ENCODE assay signal across 26 mouse cellular contexts in genomic region chr17:7386016-7386415, GRCm38 (mm10). TPM values are rescaled to one million over a fixed set of nuclear protein-coding genes. Genes with fewer than 3 reads are reported as not detected.
DNase-seq lines count a peak whose midpoint lies in the region; ATAC-seq and TF ChIP-seq lines count a peak whose summit lies in the region.
"Not testable (repeated sequence)": the region's sequence is repeated elsewhere in the genome, so short reads cannot be mapped to it uniquely, and the experiment has no call there.
"Had no signal": no experiment of that assay in that cellular context is flagged by ENCODE, and none has a peak within 500 bp of the region (broad histone marks: within the 10 kb centered on the region; RNA-seq: fewer than 3 reads in every experiment).

No protein-coding gene starts in this region.

- ATAC-seq in forebrain, embryonic 13.5 days: peak; percentile 39; the same call in 1 of the 2 replicates
- ATAC-seq in hindbrain, embryonic 11.5 days (ENCODE audit: low FRiP score); midbrain, postnatal 0 days (ENCODE audit: low FRiP score): not testable (repeated sequence)

- DNase-seq in NIH3T3 (ENCODE audit: low read depth): peak; percentile 13
- peak; percentile 5 for DNase-seq in embryo, embryonic 11 days
- peak; percentile 33 for DNase-seq in hindbrain, embryonic 11.5 days (ENCODE audit: low spot score)
- DNase-seq in left cerebral cortex, postnatal 4 days: peak; percentile 68
- DNase-seq in midbrain, postnatal 0 days (ENCODE audit: low spot score): peak; percentile 54
- peak; percentile 25 for DNase-seq in retina, postnatal 7 days (ENCODE audit: low read depth, low spot score)

- WGBS in forebrain, embryonic 13.5 days: 63% methylated on average over 8 of the region's 8 CpGs
- 70% methylated on average over 8 of the region's 8 CpGs for WGBS in hindbrain, embryonic 11.5 days
- 65% methylated on average over 8 of the region's 8 CpGs for WGBS in midbrain, postnatal 0 days

- H3K9me3 ChIP-seq in forebrain, embryonic 13.5 days (replicated peaks); hindbrain, embryonic 11.5 days (ENCODE audit: control insufficient read depth, low read length); midbrain, postnatal 0 days (ENCODE audit: low read length): not testable (repeated sequence)

- H3K4me2 ChIP-seq in forebrain, embryonic 13.5 days; hindbrain, embryonic 11.5 days (replicated peaks; ENCODE audit: low read depth, low read length); midbrain, postnatal 0 days (ENCODE audit: low read depth, low read length, poor library complexity, severe bottlenecking): not testable (repeated sequence)

- H3K27ac ChIP-seq in forebrain, embryonic 13.5 days; hindbrain, embryonic 11.5 days (ENCODE audit: low read depth, low read length); midbrain, postnatal 0 days (ENCODE audit: low read depth, low read length): not testable (repeated sequence)

- not testable (repeated sequence) for H3K9ac ChIP-seq in forebrain, embryonic 13.5 days; hindbrain, embryonic 11.5 days (ENCODE audit: low read depth, low read length); midbrain, postnatal 0 days (replicated peaks; ENCODE audit: low read length, poor library complexity, severe bottlenecking)

- TF ChIP-seq CTCF in midbrain, postnatal 0 days (IDR thresholded peaks at IDR 0.05): not testable (repeated sequence)

- not testable (repeated sequence) for H3K27me3 ChIP-seq in forebrain, embryonic 13.5 days; hindbrain, embryonic 11.5 days (ENCODE audit: control insufficient read depth, insufficient read depth, low read length); midbrain, postnatal 0 days (ENCODE audit: insufficient read depth, low read length)

- H3K4me3 ChIP-seq in forebrain, embryonic 13.5 days; hindbrain, embryonic 11.5 days (ENCODE audit: low read depth, low read length); midbrain, postnatal 0 days (ENCODE audit: low read depth, low read length): not testable (repeated sequence)

- H3K4me1 ChIP-seq in forebrain, embryonic 13.5 days; hindbrain, embryonic 11.5 days (replicated peaks; ENCODE audit: control insufficient read depth, insufficient read depth, low read length); midbrain, postnatal 0 days (ENCODE audit: insufficient read depth, low read length): not testable (repeated sequence)

- intact Hi-C loops in left cerebral cortex, postnatal 4 days (cut with DNase I): not testable (repeated sequence)

- not testable (repeated sequence) for H3K36me3 ChIP-seq in forebrain, embryonic 13.5 days (ENCODE audit: poor library complexity, severe bottlenecking); hindbrain, embryonic 11.5 days (ENCODE audit: control insufficient read depth, insufficient read depth, low read length); midbrain, postnatal 0 days (ENCODE audit: insufficient read depth, low read length)

RNA-seq across cellular contexts. Expression of gene Unc93a2, which starts 0.8 kb away (rescaled TPM):
- polyA plus RNA-seq in forebrain, embryonic 13.5 days (2015; fragmentation: Nextera tagmentation; extraction: Ambion mirVana): not detected in 2 replicates
- polyA plus RNA-seq in hindbrain, embryonic 11.5 days (2014; fragmentation: Nextera tagmentation; extraction: Ambion mirVana): not detected in 2 replicates
- total RNA-seq in left cerebral cortex, postnatal 4 days (2021): under 1 TPM in 1 of 2 experiments, not detected in 1; 0.24 TPM
- 0.19 TPM in 1 of 2 replicates, not detected in the other for total RNA-seq in midbrain, postnatal 0 days (2014; rRNA removed)
- 0.05 TPM in 1 of 2 replicates, not detected in the other for polyA plus RNA-seq in midbrain, postnatal 0 days (2015; fragmentation: Nextera tagmentation; extraction: Ambion mirVana)
- total RNA-seq: forebrain, postnatal 0 days; heart, adult 8-10 months; heart, postnatal 25 days had no signal
- polyA plus RNA-seq: CD4-positive, CD25-positive, alpha-beta regulatory T cell, adult 4 months; cerebellum, adult 2 months; cortical plate, adult 2 months; embryonic facial prominence, embryonic 14.5 days; erythroblast, embryonic 14.5 days; forebrain, embryonic 10.5 days; forebrain, postnatal 0 days; G1E; heart, embryonic 12.5 days; heart, embryonic 16.5 days; hindbrain, embryonic 13.5 days; intestine, embryonic 15.5 days had no signal

RNA-seq across cellular contexts. Expression of gene Gm49630, which starts 14.2 kb away (rescaled TPM):
- not detected in 2 replicates for polyA plus RNA-seq in forebrain, embryonic 13.5 days (2015; fragmentation: Nextera tagmentation; extraction: Ambion mirVana)
- not detected in 2 replicates for polyA plus RNA-seq in hindbrain, embryonic 11.5 days (2014; fragmentation: Nextera tagmentation; extraction: Ambion mirVana)
- total RNA-seq in left cerebral cortex, postnatal 4 days (2021): not detected
- total RNA-seq in midbrain, postnatal 0 days (2014; rRNA removed): not detected in 2 replicates
- not detected in 2 replicates for polyA plus RNA-seq in midbrain, postnatal 0 days (2015; fragmentation: Nextera tagmentation; extraction: Ambion mirVana)
- total RNA-seq: adrenal gland, adult 2 months; adrenal gland, postnatal 25 days; forebrain, postnatal 0 days; G1E; gastrocnemius, adult 18-20 months; gastrocnemius, postnatal 14 days; heart, adult 8-10 months; heart, postnatal 25 days had no signal
- polyA plus RNA-seq: CD4-positive, CD25-positive, alpha-beta regulatory T cell, adult 4 months; cerebellum, adult 2 months; cortical plate, adult 2 months; embryonic facial prominence, embryonic 14.5 days; erythroblast, embryonic 14.5 days; forebrain, embryonic 10.5 days; forebrain, postnatal 0 days; G1E; heart, embryonic 12.5 days; heart, embryonic 16.5 days; hindbrain, embryonic 13.5 days; intestine, embryonic 15.5 days; kidney, adult 2 months had no signal

RNA-seq across cellular contexts. Expression of gene Ttll2, which starts 33.5 kb away (rescaled TPM):
- not detected in 2 replicates for polyA plus RNA-seq in forebrain, embryonic 13.5 days (2015; fragmentation: Nextera tagmentation; extraction: Ambion mirVana)
- not detected in 2 replicates for polyA plus RNA-seq in hindbrain, embryonic 11.5 days (2014; fragmentation: Nextera tagmentation; extraction: Ambion mirVana)
- under 1 TPM in 1 of 2 experiments, not detected in 1; 0.28 TPM for total RNA-seq in left cerebral cortex, postnatal 4 days (2021)
- total RNA-seq in midbrain, postnatal 0 days (2014; rRNA removed): not detected in 2 replicates
- polyA plus RNA-seq in midbrain, postnatal 0 days (2015; fragmentation: Nextera tagmentation; extraction: Ambion mirVana): not detected in 2 replicates
- total RNA-seq: adrenal gland, adult 2 months; forebrain, postnatal 0 days; G1E; gastrocnemius, adult 18-20 months; gastrocnemius, postnatal 14 days; heart, adult 8-10 months; heart, postnatal 25 days had no signal
- polyA plus RNA-seq: CD4-positive, CD25-positive, alpha-beta regulatory T cell, adult 4 months; cerebellum, adult 2 months; cortical plate, adult 2 months; embryonic facial prominence, embryonic 14.5 days; erythroblast, embryonic 14.5 days; forebrain, embryonic 10.5 days; forebrain, postnatal 0 days; G1E; heart, embryonic 12.5 days; heart, embryonic 16.5 days; hindbrain, embryonic 13.5 days; intestine, embryonic 15.5 days; kidney, adult 2 months had no signal

Comparison
In these comparisons a context has a peak if more than half of its experiments do, and no peak if none do; other contexts are left out.
1. DNase-seq: peak in every context shown above with its lines; median percentile 68 in left cerebral cortex, postnatal 4 days; 54 in midbrain, postnatal 0 days; 33 in hindbrain, embryonic 11.5 days; 25 in retina, postnatal 7 days; 13 in NIH3T3; 5 in embryo, embryonic 11 days.